16 mouse cellular contexts compared by ENCODE assay signal in the genomic region with DNA sequence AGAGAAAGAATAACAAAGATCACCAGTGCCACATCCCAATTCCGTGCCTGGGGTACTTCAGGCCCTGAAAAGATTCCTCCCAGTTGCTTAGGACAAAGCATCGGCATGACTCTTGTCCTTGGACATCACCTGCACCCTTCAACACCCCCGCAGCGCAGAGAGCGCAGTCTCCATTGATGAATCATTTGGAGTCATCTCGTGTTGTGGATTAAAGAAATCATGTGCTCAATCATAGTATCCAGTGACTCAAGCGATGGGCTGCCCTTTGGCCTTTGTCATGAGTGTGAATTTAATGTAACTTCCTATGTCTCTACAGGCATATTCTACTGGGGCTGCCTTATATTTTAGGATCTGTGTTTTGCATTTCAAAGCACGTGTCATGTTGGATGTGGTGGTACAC.
"Had no signal": no experiment of that assay in that cellular context is flagged by ENCODE, and none has a peak within 500 bp of the region (broad histone marks: within the 10 kb centered on the region; RNA-seq: fewer than 3 reads in every experiment).

No protein-coding gene starts in this region.

- H3K4me3 ChIP-seq: limb, embryonic 15.5 days; liver, embryonic 13.5 days; lung, embryonic 15.5 days; megakaryocyte, embryonic 14.5 days; midbrain, embryonic 15.5 days; neural tube, embryonic 12.5 days had no signal

- DNase-seq: kidney, adult 9 months; kidney, postnatal 36 days; layer of hippocampus, adult 9-11 months; layer of hippocampus, postnatal 36 days; liver, embryonic 13.5 days; liver, postnatal 0 days; lung, postnatal 14 days; right cerebral cortex, postnatal 4 days; spleen, adult 18-20 months had no signal

- H3K27me3 ChIP-seq: limb, embryonic 15.5 days; liver, embryonic 13.5 days; lung, embryonic 15.5 days; megakaryocyte, embryonic 14.5 days; midbrain, embryonic 15.5 days; neural tube, embryonic 12.5 days had no signal

- H3K27ac ChIP-seq: kidney, postnatal 0 days; limb, embryonic 15.5 days; liver, embryonic 13.5 days; lung, embryonic 15.5 days; macrophage; midbrain, embryonic 15.5 days; neural tube, embryonic 12.5 days had no signal

- H3K4me1 ChIP-seq: lung, embryonic 15.5 days; neural tube, embryonic 12.5 days had no signal
